Mouse (Mus musculus) G1E (cell line): Measurements from ENCODE around the gene Hoxa7.

Source experiments
- CTCF ChIP-seq: IDR thresholded peaks from 2 replicates; pipeline ENCODE4 v1.5.1; 2012; ENCODE audit warnings: low read depth, low read length, inconsistent platforms, mixed read lengths
- GATA1 ChIP-seq: IDR thresholded peaks from 2 replicates; pipeline ENCODE4 v1.6.1; 2012; ENCODE audit warnings: borderline replicate concordance, low read length, inconsistent platforms, mixed read lengths
- TAL1 ChIP-seq: conservative IDR thresholded peaks from 2 replicates; pipeline ENCODE4 v1.6.1; 2012; ENCODE audit warnings: low read depth, low read length, inconsistent platforms, mixed read lengths

DNA sequence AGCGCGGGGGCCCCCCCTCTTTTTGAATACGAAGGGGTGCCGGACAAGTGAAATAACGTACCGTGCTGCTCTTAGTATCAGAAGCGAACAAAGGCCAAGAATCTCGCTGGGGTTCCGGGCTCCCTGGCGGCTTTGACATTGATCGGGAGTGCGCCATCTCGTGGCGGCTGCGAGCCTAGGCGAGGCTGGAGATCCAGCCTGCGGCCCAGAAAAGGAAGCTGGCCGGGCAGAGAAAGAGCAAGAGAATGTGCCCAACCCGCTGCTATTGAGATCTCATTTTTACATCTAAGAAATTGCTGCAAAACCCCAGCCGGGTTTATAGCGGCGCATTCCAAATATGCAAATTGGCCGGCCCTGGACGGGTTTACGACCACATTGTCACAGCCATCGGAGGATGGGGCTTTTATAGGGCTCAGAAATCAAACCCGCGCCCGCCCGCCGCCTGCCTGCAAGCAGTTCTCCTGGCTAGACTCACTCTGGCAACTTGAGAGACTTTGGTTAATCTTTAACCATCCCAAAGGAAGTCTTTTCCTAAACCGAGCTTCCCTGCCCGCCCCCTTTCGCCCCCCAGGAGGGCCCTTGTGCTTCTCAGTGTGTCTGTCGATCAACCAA lies 18.8 kb upstream of the Hoxa7 start, which contains the start of gene Hoxa10:
- TF ChIP-seq GATA1 = no peak
- TF ChIP-seq CTCF = no peak
- TF ChIP-seq TAL1 = no peak
